Mouse (Mus musculus): ENCODE data around the gene Afg3l1.
"Not testable (repeated sequence)": the region's sequence is repeated elsewhere in the genome, so short reads cannot be mapped to it uniquely, and the experiment has no call there.

The Afg3l1 gene

DNA sequence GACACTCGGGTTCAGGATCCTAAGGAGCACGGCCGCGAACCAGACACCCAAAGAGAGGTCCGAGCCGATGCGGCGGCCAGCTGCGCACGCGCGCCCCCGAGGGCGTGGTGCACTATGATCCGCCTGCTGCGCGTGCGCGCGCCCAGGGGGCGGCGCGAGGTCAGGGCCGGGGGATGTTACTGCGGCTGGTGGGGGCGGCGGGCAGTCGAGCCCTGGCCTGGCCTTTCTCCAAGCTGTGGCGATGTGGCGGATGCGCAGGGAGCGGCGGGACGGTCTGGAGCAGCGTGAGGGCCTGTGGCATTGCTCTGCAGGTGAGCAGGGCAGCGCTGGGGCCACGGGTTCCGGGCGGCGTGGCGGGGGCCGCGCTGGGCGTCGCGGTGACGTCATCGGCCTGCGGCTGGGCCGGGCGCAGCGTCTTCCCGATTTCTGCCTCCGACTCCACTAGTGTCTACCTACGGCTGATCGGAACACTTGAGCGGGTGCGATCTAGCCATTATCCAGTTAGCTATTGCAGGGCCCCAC is at the start of gene Afg3l1:
TSS of gene Afg3l1 (plus strand) at position 167 of the 522 bp plus-strand sequence.
- H3K9me3 ChIP-seq (ENCODE audit: low read length): no peaks in the 10 kb centered on the region
- H3K27me3 ChIP-seq (ENCODE audit: insufficient read depth, low read length): no peaks in the 10 kb centered on the region
- H3K36me3 ChIP-seq (ENCODE audit: insufficient read depth, low read length): peaks cover 27% of the 10 kb centered on the region
- TF ChIP-seq NANOG (IDR thresholded peaks at IDR 0.05; ENCODE audit: borderline replicate concordance, low read length) (no peak), POU5F1 (IDR thresholded peaks at IDR 0.05; ENCODE audit: borderline replicate concordance, low read length) (no peak), CTCF (conservative IDR thresholded peaks at IDR 0.05; ENCODE audit: low read length) (no peak)
- H3K4me3 ChIP-seq (replicated peaks; ENCODE audit: low read length): peak within 1 kb of the TSS; percentile 90
- H3K4me1 ChIP-seq (replicated peaks; ENCODE audit: low read depth, low read length): peaks cover 18% of the 10 kb centered on the region

DNA sequence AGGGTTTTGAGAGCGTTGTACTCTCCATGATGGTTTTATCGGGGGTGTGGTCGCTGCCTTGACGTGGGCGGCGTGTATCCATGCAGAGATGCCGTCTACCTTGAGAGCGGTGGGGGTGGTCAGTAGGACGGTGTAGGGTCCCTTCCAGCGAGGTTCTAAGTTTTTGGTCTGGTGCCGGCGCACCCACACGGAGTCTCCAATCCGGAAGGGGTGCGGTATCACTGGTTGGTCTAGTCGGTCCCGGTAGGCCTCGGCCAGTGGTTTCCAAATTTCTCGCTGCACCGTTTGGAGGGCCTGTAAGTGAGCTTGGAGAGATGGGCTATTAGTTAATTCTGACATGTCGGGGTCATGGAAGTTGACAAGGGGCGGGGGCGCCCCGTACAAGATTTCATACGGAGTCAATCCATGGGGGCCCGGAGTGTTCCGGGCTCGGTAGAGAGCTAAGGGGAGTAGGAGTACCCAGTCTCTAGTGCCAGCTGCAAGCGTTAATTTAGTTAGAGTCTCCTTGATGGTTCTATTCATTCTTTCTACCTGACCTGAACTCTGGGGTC is 49.3 kb upstream of the Afg3l1 start:
- H3K4me1 ChIP-seq (replicated peaks; ENCODE audit: low read depth, low read length): peaks cover 1% of the 10 kb centered on the region; the same call in 1 of the 2 replicates
- no peak overlapping the region for H3K4me3 ChIP-seq (replicated peaks; ENCODE audit: low read length)
- no peaks in the 10 kb centered on the region for H3K36me3 ChIP-seq (ENCODE audit: insufficient read depth, low read length)
- no peaks in the 10 kb centered on the region for H3K9me3 ChIP-seq (ENCODE audit: low read length)
- H3K27me3 ChIP-seq (ENCODE audit: insufficient read depth, low read length): no peaks in the 10 kb centered on the region
- TF ChIP-seq POU5F1 (IDR thresholded peaks at IDR 0.05; ENCODE audit: borderline replicate concordance, low read length) (no peak), CTCF (conservative IDR thresholded peaks at IDR 0.05; ENCODE audit: low read length) (no peak), NANOG (IDR thresholded peaks at IDR 0.05; ENCODE audit: borderline replicate concordance, low read length) (no peak)

DNA sequence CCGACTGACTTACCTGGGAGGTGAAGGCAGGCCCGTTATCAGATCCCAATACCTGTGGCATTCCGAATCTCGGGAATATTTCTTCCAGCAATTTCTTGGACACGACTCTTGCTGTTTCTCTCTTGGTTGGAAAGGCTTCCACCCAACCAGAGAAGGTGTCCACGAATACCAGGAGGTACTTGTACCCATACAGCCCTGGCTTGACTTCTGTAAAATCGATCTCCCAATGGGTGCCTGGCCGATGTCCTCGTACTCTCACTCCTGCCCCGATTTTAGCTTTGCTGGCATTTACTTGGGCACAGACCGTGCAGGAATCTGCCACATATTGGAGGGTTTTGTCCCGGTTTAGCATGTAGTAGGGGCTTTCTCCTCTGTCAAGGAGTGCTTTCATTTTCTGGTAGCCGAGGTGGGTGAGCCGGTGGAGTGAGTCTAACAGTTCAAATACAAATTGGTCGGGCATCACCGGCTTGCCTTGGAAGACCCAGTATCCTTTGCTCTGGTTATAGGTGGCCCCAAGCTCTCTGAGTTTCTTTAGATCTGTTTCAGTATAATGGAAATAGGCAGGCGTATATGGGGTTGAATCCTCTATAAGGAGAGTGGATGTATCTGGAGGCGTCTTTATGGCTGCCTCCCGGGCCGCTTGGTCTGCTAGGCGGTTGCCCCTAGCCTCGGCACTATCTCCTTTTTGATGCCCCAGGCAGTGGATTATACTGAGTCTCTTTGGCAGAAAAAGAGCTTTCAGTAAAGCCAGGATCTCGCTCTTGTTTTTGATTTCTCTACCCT is 48.6 kb upstream of the Afg3l1 start:
- Histone ChIP-seq H3K4me3 (replicated peaks; ENCODE audit: low read length) (no peak overlapping the region), H3K4me1 (replicated peaks; ENCODE audit: low read depth, low read length) (no peaks in the 10 kb centered on the region), H3K27me3 (ENCODE audit: insufficient read depth, low read length) (no peaks in the 10 kb centered on the region), H3K9me3 (ENCODE audit: low read length) (no peaks in the 10 kb centered on the region), H3K36me3 (ENCODE audit: insufficient read depth, low read length) (no peaks in the 10 kb centered on the region)
- TF ChIP-seq POU5F1 (IDR thresholded peaks at IDR 0.05; ENCODE audit: borderline replicate concordance, low read length) (no peak), NANOG (IDR thresholded peaks at IDR 0.05; ENCODE audit: borderline replicate concordance, low read length) (no peak)

DNA sequence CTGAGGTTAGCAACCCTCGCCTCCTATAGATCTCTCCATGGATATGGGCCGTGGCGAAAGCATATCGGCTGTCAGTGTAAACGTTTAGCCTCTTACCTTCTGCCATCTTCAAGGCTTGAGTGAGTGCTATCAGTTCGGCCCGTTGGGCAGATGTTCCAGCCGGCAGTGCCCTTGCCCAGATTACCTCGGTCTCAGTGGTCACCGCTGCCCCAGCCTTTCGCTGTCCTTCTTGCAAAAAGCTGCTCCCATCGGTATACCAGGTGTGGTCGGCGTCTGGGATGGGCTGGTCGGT is 48.0 kb upstream of the Afg3l1 start:
- not testable (repeated sequence) for H3K36me3 ChIP-seq (ENCODE audit: insufficient read depth, low read length); H3K9me3 ChIP-seq (ENCODE audit: low read length); H3K4me1 ChIP-seq (replicated peaks; ENCODE audit: low read depth, low read length); H3K4me3 ChIP-seq (replicated peaks; ENCODE audit: low read length); H3K27me3 ChIP-seq (ENCODE audit: insufficient read depth, low read length)

DNA sequence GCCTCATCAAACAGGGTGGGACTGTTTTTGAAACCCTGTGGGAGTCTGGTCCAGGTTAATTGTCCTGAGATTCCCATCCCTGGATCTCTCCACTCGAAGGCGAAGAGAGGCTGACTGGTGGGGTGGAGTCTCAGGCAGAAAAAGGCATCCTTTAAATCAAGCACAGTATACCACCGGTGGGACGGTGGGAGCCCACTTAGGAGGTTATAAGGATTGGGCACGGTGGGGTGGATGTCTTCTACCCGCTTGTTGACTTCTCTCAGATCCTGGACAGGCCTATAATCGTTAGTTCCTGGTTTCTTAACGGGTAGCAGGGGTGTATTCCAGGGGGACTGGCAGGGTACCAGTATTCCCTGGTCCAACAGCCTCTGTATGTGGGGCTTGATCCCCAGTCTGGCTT is 46.8 kb upstream of the Afg3l1 start:
- not testable (repeated sequence) for H3K4me1 ChIP-seq (replicated peaks; ENCODE audit: low read depth, low read length); H3K9me3 ChIP-seq (ENCODE audit: low read length); H3K36me3 ChIP-seq (ENCODE audit: insufficient read depth, low read length); H3K27me3 ChIP-seq (ENCODE audit: insufficient read depth, low read length); H3K4me3 ChIP-seq (replicated peaks; ENCODE audit: low read length)

DNA sequence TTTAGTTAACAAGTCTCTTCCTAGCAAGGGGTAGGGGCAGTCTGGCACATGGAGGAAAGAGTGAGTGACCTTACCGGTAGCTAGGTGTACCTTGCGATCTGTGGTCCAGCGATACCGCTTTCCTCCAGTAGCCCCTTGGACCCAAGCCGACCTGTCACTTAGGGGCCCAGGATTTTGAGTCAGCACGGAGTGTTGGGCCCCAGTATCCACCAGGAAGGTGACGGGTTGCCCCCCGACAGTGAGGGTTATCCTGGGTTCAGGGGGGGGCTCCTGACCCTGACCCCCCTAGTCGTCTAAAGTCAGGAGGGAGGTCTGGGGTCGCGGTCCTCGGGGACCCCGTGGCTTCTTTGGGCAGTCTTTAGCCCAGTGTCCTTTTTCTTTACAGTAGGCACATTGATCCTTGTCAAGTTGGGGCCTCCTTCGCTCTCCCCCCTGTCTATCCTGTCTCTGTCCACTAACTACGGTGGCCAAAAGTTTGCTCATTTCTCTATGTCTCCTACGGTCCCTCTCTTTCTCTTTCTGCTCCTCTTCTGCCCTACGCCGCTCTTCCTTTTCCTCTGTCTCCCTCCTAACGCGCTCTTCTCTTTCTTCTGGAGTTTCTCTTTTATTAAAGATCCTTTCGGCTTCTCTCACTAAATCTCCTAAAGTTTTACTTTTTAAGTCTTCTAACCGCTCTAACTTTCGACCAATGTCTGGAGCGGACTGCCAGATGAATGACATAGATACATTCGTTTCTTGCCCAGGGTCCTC is 45.9 kb upstream of the Afg3l1 start:
- Histone ChIP-seq H3K27me3 (ENCODE audit: insufficient read depth, low read length) (no peaks in the 10 kb centered on the region; the same call in 1 of the 2 replicates), H3K9me3 (ENCODE audit: low read length) (no peaks in the 10 kb centered on the region), H3K4me3 (replicated peaks; ENCODE audit: low read length) (no peak overlapping the region), H3K4me1 (replicated peaks; ENCODE audit: low read depth, low read length) (no peaks in the 10 kb centered on the region), H3K36me3 (ENCODE audit: insufficient read depth, low read length) (no peaks in the 10 kb centered on the region)
- TF ChIP-seq POU5F1 (IDR thresholded peaks at IDR 0.05; ENCODE audit: borderline replicate concordance, low read length) (no peak), CTCF (conservative IDR thresholded peaks at IDR 0.05; ENCODE audit: low read length) (no peak), NANOG (IDR thresholded peaks at IDR 0.05; ENCODE audit: borderline replicate concordance, low read length) (no peak)

DNA sequence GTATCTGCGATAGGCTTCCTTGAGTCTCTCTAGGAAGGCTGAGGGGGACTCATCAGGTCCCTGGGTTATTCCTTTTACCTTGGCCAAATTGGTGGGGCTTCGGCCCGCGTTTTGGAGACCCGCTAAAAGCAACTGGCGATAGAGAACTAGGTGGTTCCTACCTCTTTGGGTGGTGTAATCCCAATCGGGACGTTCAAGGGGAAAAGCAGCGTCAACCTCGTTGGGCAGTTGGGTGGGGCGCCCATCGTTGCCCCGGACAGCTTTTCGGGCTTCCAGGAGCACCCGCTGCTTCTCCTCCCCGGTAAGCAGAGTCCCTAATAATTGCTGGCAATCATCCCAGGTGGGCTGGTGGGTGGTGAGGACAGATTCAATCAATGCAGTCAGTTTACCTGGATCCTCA is 45.3 kb upstream of the Afg3l1 start:
- TF ChIP-seq CTCF (conservative IDR thresholded peaks at IDR 0.05; ENCODE audit: low read length): no peak
- no peak for TF ChIP-seq POU5F1 (IDR thresholded peaks at IDR 0.05; ENCODE audit: borderline replicate concordance, low read length)
- no peak for TF ChIP-seq NANOG (IDR thresholded peaks at IDR 0.05; ENCODE audit: borderline replicate concordance, low read length)
- Histone ChIP-seq H3K9me3 (ENCODE audit: low read length) (no peaks in the 10 kb centered on the region), H3K36me3 (ENCODE audit: insufficient read depth, low read length) (no peaks in the 10 kb centered on the region), H3K27me3 (ENCODE audit: insufficient read depth, low read length) (no peaks in the 10 kb centered on the region; the same call in 1 of the 2 replicates), H3K4me3 (replicated peaks; ENCODE audit: low read length) (no peak overlapping the region), H3K4me1 (replicated peaks; ENCODE audit: low read depth, low read length) (no peaks in the 10 kb centered on the region)

DNA sequence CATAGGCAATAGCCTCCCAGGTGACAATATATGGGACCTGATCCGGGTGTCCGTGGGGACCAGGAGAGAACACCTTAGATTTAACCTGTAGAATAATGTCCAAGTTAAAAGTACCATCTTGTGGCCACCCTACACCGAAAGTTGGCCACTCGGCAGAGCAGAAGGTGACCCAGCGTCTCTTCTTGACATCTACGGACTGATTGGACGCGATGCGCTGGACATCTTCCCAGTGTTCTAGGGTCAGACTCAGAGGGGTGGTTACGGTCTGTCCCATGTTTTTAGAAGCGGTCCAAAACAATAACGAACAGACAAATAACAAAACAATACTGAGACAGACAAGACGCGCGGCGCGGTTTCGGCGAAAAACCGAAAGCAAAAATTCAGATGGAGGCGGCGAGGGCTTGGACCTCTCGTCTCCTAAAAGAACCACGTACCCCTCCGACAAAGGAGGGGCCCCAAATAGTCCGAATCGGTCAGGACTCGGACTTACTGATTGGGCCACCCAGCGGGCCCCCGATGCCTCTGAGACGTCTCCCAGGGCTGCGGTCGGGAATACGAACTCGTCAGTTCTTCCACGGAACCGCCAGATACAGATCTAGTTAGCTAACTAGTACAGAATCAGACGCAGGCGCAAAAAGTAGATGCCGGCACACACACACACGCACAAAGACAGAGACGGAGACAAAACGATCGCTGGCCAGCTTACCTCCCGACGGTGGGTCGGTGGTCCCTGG is 44.3 kb upstream of the Afg3l1 start:
- H3K4me3 ChIP-seq (replicated peaks; ENCODE audit: low read length); H3K27me3 ChIP-seq (ENCODE audit: insufficient read depth, low read length); H3K4me1 ChIP-seq (replicated peaks; ENCODE audit: low read depth, low read length); H3K9me3 ChIP-seq (ENCODE audit: low read length); H3K36me3 ChIP-seq (ENCODE audit: insufficient read depth, low read length): not testable (repeated sequence)
